Mouse (Mus musculus) embryonic stem cell, embryonic (primary cell): ENCODE results near the gene Aff1.

Experiments used
- CTCF ChIA-PET, 4 experiments: fragments of 300-600 bp in 2 of 4; fragments of 350-600 bp in 2 of 4; sonication (Branson Sonifier 250); formaldehyde crosslinking; loops; one replicate each; lab custom pipeline; 2022; ENCODE audit warnings: inconsistent platforms in 2 of 4; lab: Charles Lee
- POLR2A ChIA-PET, 4 experiments: fragments of 300-600 bp in 2 of 4; fragments of 350-600 bp in 2 of 4; sonication (Branson Sonifier 250); formaldehyde crosslinking; loops; one replicate each; lab custom pipeline; 2022; ENCODE audit warnings: antibody characterized with exemption in 4 of 4, inconsistent platforms in 1 of 4; lab: Charles Lee

Aff1 gene

GRCm38 (mm10) chr5:103803927-103804590 lies 111.9 kb downstream of the Aff1 start:
- ChIA-PET CTCF (interaction anchor here in 3 of 4 experiments (0.7 to 1.6 kb wide), 5 partner anchors 13 to 132 kb away, joined by 3 to 7 read pairs (median 4); no protein-coding TSS in a partner anchor), POLR2A (interaction anchor here in 3 of 4 experiments (0.5 to 1.8 kb wide), 13 partner anchors 9 to 625 kb away, joined by 3 to 7 read pairs (median 3); partner anchors contain the start of gene Aff1 (in 1 of the 3))

- ChIA-PET POLR2A (interaction anchor here in 3 of 4 experiments (0.6 to 1.4 kb wide), 9 partner anchors 8 to 60 kb away, joined by 3 to 5 read pairs (median 3); no protein-coding TSS in a partner anchor), CTCF (interaction anchor here in 1 of 4 experiments (0.5 kb wide), 1 partner anchor 42 kb away, joined by 3 read pairs; no protein-coding TSS in a partner anchor)
Observed at GRCm38 (mm10) chr5:103806851-103807578, 114.8 kb downstream of the Aff1 start.

- CTCF ChIA-PET: no interaction called here
- POLR2A ChIA-PET: interaction anchor here in 2 of 4 experiments (0.6 to 1.4 kb wide), 6 partner anchors 9 to 371 kb away, joined by 3 to 11 read pairs (median 4); no protein-coding TSS in a partner anchor
Observed at GRCm38 (mm10) chr5:103807637-103808312, 115.6 kb downstream of the Aff1 start.

GRCm38 (mm10) chr5:103809674-103810330 lies 117.6 kb downstream of the Aff1 start:
- CTCF ChIA-PET: interaction anchor here in 1 of 4 experiments (1.1 kb wide), 1 partner anchor 10 kb away, joined by 3 read pairs; no protein-coding TSS in a partner anchor
- POLR2A ChIA-PET: interaction anchor here in 2 of 4 experiments (0.6 to 15.8 kb wide), 8 partner anchors 8 to 1739 kb away, joined by 3 to 209 read pairs (median 6); no protein-coding TSS in a partner anchor

GRCm38 (mm10) chr5:103813291-103813690 lies 121.1 kb downstream of the Aff1 start:
- POLR2A ChIA-PET: interaction anchor here in 3 of 4 experiments (0.5 to 15.8 kb wide), 34 partner anchors 8 to 158 kb away, joined by 3 to 209 read pairs (median 4); partner anchors contain the start of gene 1700016H13Rik (in 1 of the 3)
- CTCF ChIA-PET: interaction anchor here in 2 of 4 experiments (0.6 to 1.8 kb wide), 4 partner anchors 21 to 159 kb away, joined by 3 to 7 read pairs (median 3); no protein-coding TSS in a partner anchor

- POLR2A ChIA-PET: interaction anchor here in 3 of 4 experiments (0.5 to 15.8 kb wide), 19 partner anchors 9 to 134 kb away, joined by 3 to 209 read pairs (median 4); no protein-coding TSS in a partner anchor
- CTCF ChIA-PET: interaction anchor here in 1 of 4 experiments (0.8 to 1.8 kb wide), 3 partner anchors 113 to 134 kb away, joined by 3 to 7 read pairs (median 3); no protein-coding TSS in a partner anchor
Observed at GRCm38 (mm10) chr5:103813997-103814542, 121.9 kb downstream of the Aff1 start.

- POLR2A ChIA-PET: interaction anchor here in 3 of 4 experiments (0.5 to 15.8 kb wide), 14 partner anchors 8 to 117 kb away, joined by 3 to 209 read pairs (median 4); no protein-coding TSS in a partner anchor
- CTCF ChIA-PET: interaction anchor here in 2 of 4 experiments (0.6 to 0.8 kb wide), 3 partner anchors 94 to 135 kb away, joined by 3 read pairs; no protein-coding TSS in a partner anchor
Observed at GRCm38 (mm10) chr5:103814551-103815248, 122.5 kb downstream of the Aff1 start.

GRCm38 (mm10) chr5:103815249-103815617 lies 123.1 kb downstream of the Aff1 start:
- ChIA-PET POLR2A (interaction anchor here in 2 of 4 experiments (0.6 to 15.8 kb wide), 11 partner anchors 9 to 117 kb away, joined by 3 to 209 read pairs (median 3); no protein-coding TSS in a partner anchor), CTCF (interaction anchor here in 2 of 4 experiments (0.6 to 0.8 kb wide), 3 partner anchors 95 to 135 kb away, joined by 3 read pairs; no protein-coding TSS in a partner anchor)

GRCm38 (mm10) chr5:103816718-103817117 lies 124.5 kb downstream of the Aff1 start:
- POLR2A ChIA-PET: interaction anchor here in 2 of 4 experiments (0.7 to 15.8 kb wide), 26 partner anchors 9 to 125 kb away, joined by 3 to 209 read pairs (median 5); partner anchors contain the start of gene Aff1 (in 1 of the 2)

GRCm38 (mm10) chr5:103817754-103818153 lies 125.6 kb downstream of the Aff1 start:
- ChIA-PET CTCF (interaction anchor here (0.5 to 2.5 kb wide), 53 partner anchors 10 to 164 kb away, joined by 3 to 27 read pairs (median 4); partner anchors contain the start of genes 1700016H13Rik (in 1 of the 4) and Aff1 (in 1 of the 4)), POLR2A (interaction anchor here (0.5 to 15.8 kb wide), 33 partner anchors 8 to 1744 kb away, joined by 3 to 209 read pairs (median 4); partner anchors contain the start of gene Aff1 (in 1 of the 4))

More at GRCm38 (mm10) chr5:103816718-103817117, 124.5 kb downstream of the Aff1 start:
- CTCF ChIA-PET: interaction anchor here (0.6 to 2.5 kb wide), 26 partner anchors 11 to 1883 kb away, joined by 3 to 27 read pairs (median 5); partner anchors contain the start of gene 1700016H13Rik (in 1 of the 4)

- CTCF ChIA-PET: interaction anchor here in 2 of 4 experiments (0.6 to 2.5 kb wide), 9 partner anchors 9 to 165 kb away, joined by 3 to 27 read pairs (median 7); no protein-coding TSS in a partner anchor
- POLR2A ChIA-PET: interaction anchor here in 2 of 4 experiments (1.1 to 15.8 kb wide), 8 partner anchors 12 to 118 kb away, joined by 4 to 209 read pairs (median 6); no protein-coding TSS in a partner anchor
Observed at GRCm38 (mm10) chr5:103818602-103819001, 126.4 kb downstream of the Aff1 start.

GRCm38 (mm10) chr5:103819674-103820073 lies 127.5 kb downstream of the Aff1 start:
- CTCF ChIA-PET: interaction anchor here in 2 of 4 experiments (0.6 to 0.9 kb wide), 2 partner anchors 10 to 175 kb away, joined by 3 to 4 read pairs; no protein-coding TSS in a partner anchor
- POLR2A ChIA-PET: interaction anchor here in 1 of 4 experiments (1.1 to 15.8 kb wide), 5 partner anchors 11 to 125 kb away, joined by 4 to 209 read pairs (median 4); no protein-coding TSS in a partner anchor

- CTCF ChIA-PET: interaction anchor here in 1 of 4 experiments (1.0 to 1.1 kb wide), 2 partner anchors 24 to 50 kb away, joined by 3 read pairs; no protein-coding TSS in a partner anchor
- POLR2A ChIA-PET: interaction anchor here in 3 of 4 experiments (0.6 to 15.8 kb wide), 10 partner anchors 8 to 191 kb away, joined by 3 to 209 read pairs (median 3); no protein-coding TSS in a partner anchor
Observed at GRCm38 (mm10) chr5:103821062-103821461, 128.9 kb downstream of the Aff1 start.

- CTCF ChIA-PET: interaction anchor here in 1 of 4 experiments (1.0 to 1.1 kb wide), 2 partner anchors 23 to 51 kb away, joined by 3 read pairs; no protein-coding TSS in a partner anchor
- POLR2A ChIA-PET: interaction anchor here in 3 of 4 experiments (0.6 to 19.0 kb wide), 13 partner anchors 5 to 621 kb away, joined by 3 to 209 read pairs (median 4); no protein-coding TSS in a partner anchor
Observed at GRCm38 (mm10) chr5:103821500-103822298, 129.5 kb downstream of the Aff1 start.
